Mouse (Mus musculus): ENCODE data around the gene Hax1. TPM values are rescaled to one million over a fixed set of nuclear protein-coding genes. Genes with fewer than 3 reads are reported as not detected.
A peak's percentile ranks its signal among the peaks of the same experiment; 100 is the strongest.

The Hax1 gene
- polyA plus RNA-seq, 1 experiment from 2014 or later = 172 TPM

- H3K9ac ChIP-seq (ENCODE audit: low read length) = no peak overlapping the region
- no peaks in the 10 kb centered on the region for H3K36me3 ChIP-seq (ENCODE audit: control insufficient read depth, insufficient read depth, low read length)
- ATAC-seq (ENCODE audit: insufficient read depth, low FRiP score, low TSS enrichment) (no peak), DNase-seq (ENCODE audit: low spot score) (no peak)
- H3K4me2 ChIP-seq (ENCODE audit: low read depth) = no peak overlapping the region
- H3K4me1 ChIP-seq (ENCODE audit: control insufficient read depth, insufficient read depth, low read length) = peaks cover 21% of the 10 kb centered on the region
- WGBS = 94% methylated on average over 8 of the region's 8 CpGs
- no peak overlapping the region for H3K27ac ChIP-seq (ENCODE audit: low read depth, low read length)
- H3K4me3 ChIP-seq (ENCODE audit: low read depth, low read length) = no peak overlapping the region
- H3K9me3 ChIP-seq (ENCODE audit: control insufficient read depth, low read length) = no peaks in the 10 kb centered on the region
- H3K27me3 ChIP-seq (ENCODE audit: control insufficient read depth, insufficient read depth, low read length) = no peaks in the 10 kb centered on the region
Observed at GRCm38 (mm10) chr3:89965557-89965956, 33.0 kb downstream of the Hax1 start.

- H3K4me2 ChIP-seq (ENCODE audit: low read depth) = peak overlapping the region; percentile 86
- peaks cover 25% of the 10 kb centered on the region for H3K4me1 ChIP-seq (ENCODE audit: control insufficient read depth, insufficient read depth, low read length)
- H3K27ac ChIP-seq (ENCODE audit: low read depth, low read length) = no peak overlapping the region; the same call in 1 of the 2 replicates
- peak overlapping the region; percentile 93 for H3K9ac ChIP-seq (ENCODE audit: low read length)
- H3K27me3 ChIP-seq (ENCODE audit: control insufficient read depth, insufficient read depth, low read length) = no peaks in the 10 kb centered on the region
- no peaks in the 10 kb centered on the region for H3K36me3 ChIP-seq (ENCODE audit: control insufficient read depth, insufficient read depth, low read length)
- DNase-seq (ENCODE audit: low spot score) (peak; percentile 83), ATAC-seq (ENCODE audit: insufficient read depth, low FRiP score, low TSS enrichment) (no peak)
- peak overlapping the region; percentile 97 for H3K4me3 ChIP-seq (ENCODE audit: low read depth, low read length)
- H3K9me3 ChIP-seq (ENCODE audit: control insufficient read depth, low read length) = no peaks in the 10 kb centered on the region
- 38% methylated on average over 22 of the region's 22 CpGs for WGBS
Observed at GRCm38 (mm10) chr3:89963926-89964739, 34.4 kb downstream of the Hax1 start.

- peak within 1 kb of the TSS; percentile 93 for H3K9ac ChIP-seq (ENCODE audit: low read length)
- H3K27me3 ChIP-seq (ENCODE audit: control insufficient read depth, insufficient read depth, low read length) = no peaks in the 10 kb centered on the region
- no peaks in the 10 kb centered on the region for H3K36me3 ChIP-seq (ENCODE audit: control insufficient read depth, insufficient read depth, low read length)
- H3K4me1 ChIP-seq (ENCODE audit: control insufficient read depth, insufficient read depth, low read length) = peaks cover 25% of the 10 kb centered on the region
- H3K27ac ChIP-seq (ENCODE audit: low read depth, low read length) = peak within 1 kb of the TSS; percentile 85
- ATAC-seq (ENCODE audit: insufficient read depth, low FRiP score, low TSS enrichment) (peak; percentile 74), DNase-seq (ENCODE audit: low spot score) (peak; percentile 84)
- H3K9me3 ChIP-seq (ENCODE audit: control insufficient read depth, low read length) = no peaks in the 10 kb centered on the region
- WGBS = under 1% methylated on average over 29 of the region's 35 CpGs
- H3K4me2 ChIP-seq (ENCODE audit: low read depth) = peak within 1 kb of the TSS; percentile 86
- H3K4me3 ChIP-seq (ENCODE audit: low read depth, low read length) = peak within 1 kb of the TSS; percentile 97
Observed at GRCm38 (mm10) chr3:89963221-89963763, 35.3 kb downstream of the Hax1 start, which contains the start of gene Atp8b2. Gene Atp8b2, minus strand, starts transcription at chr3:89963508.

- WGBS = under 1% methylated on average over 21 of the region's 30 CpGs
- peaks cover 25% of the 10 kb centered on the region for H3K4me1 ChIP-seq (ENCODE audit: control insufficient read depth, insufficient read depth, low read length)
- no peak for DNase-seq (ENCODE audit: low spot score)
Observed at GRCm38 (mm10) chr3:89962751-89963220, 35.8 kb downstream of the Hax1 start.

GRCm38 (mm10) chr3:89962059-89962750, 36.4 kb downstream of the Hax1 start:
- WGBS = 7% methylated on average over 14 of the region's 14 CpGs
- H3K4me1 ChIP-seq (ENCODE audit: control insufficient read depth, insufficient read depth, low read length) = peaks cover 25% of the 10 kb centered on the region
- DNase-seq (ENCODE audit: low spot score) (no peak), ATAC-seq (ENCODE audit: insufficient read depth, low FRiP score, low TSS enrichment) (no peak)
- H3K9ac ChIP-seq (ENCODE audit: low read length) = peak overlapping the region; percentile 93
- no peaks in the 10 kb centered on the region for H3K27me3 ChIP-seq (ENCODE audit: control insufficient read depth, insufficient read depth, low read length)
- peaks cover 6% of the 10 kb centered on the region; the same call in 1 of the 2 replicates for H3K36me3 ChIP-seq (ENCODE audit: control insufficient read depth, insufficient read depth, low read length)
- peak overlapping the region; percentile 85 for H3K27ac ChIP-seq (ENCODE audit: low read depth, low read length)
- H3K9me3 ChIP-seq (ENCODE audit: control insufficient read depth, low read length) = no peaks in the 10 kb centered on the region
- H3K4me2 ChIP-seq (ENCODE audit: low read depth) = peak overlapping the region; percentile 86
- peak overlapping the region; percentile 97 for H3K4me3 ChIP-seq (ENCODE audit: low read depth, low read length)

More at GRCm38 (mm10) chr3:89962751-89963220, 35.8 kb downstream of the Hax1 start:
- H3K9me3 ChIP-seq (ENCODE audit: control insufficient read depth, low read length) = no peaks in the 10 kb centered on the region
- H3K9ac ChIP-seq (ENCODE audit: low read length) = peak overlapping the region; percentile 93
- peak; percentile 32 for ATAC-seq (ENCODE audit: insufficient read depth, low FRiP score, low TSS enrichment)
- peaks cover under 1% of the 10 kb centered on the region; the same call in 1 of the 2 replicates for H3K36me3 ChIP-seq (ENCODE audit: control insufficient read depth, insufficient read depth, low read length)
- peak overlapping the region; percentile 85 for H3K27ac ChIP-seq (ENCODE audit: low read depth, low read length)
- H3K27me3 ChIP-seq (ENCODE audit: control insufficient read depth, insufficient read depth, low read length) = no peaks in the 10 kb centered on the region
- peak overlapping the region; percentile 97 for H3K4me3 ChIP-seq (ENCODE audit: low read depth, low read length)
- H3K4me2 ChIP-seq (ENCODE audit: low read depth) = peak overlapping the region; percentile 86

- no peak overlapping the region for H3K27ac ChIP-seq (ENCODE audit: low read depth, low read length)
- no peaks in the 10 kb centered on the region for H3K9me3 ChIP-seq (ENCODE audit: control insufficient read depth, low read length)
- H3K9ac ChIP-seq (ENCODE audit: low read length) = peak overlapping the region; percentile 93; the same call in 1 of the 2 replicates
- H3K4me2 ChIP-seq (ENCODE audit: low read depth) = peak overlapping the region; percentile 93
- no peak for ATAC-seq (ENCODE audit: insufficient read depth, low FRiP score, low TSS enrichment)
- peak overlapping the region; percentile 97 for H3K4me3 ChIP-seq (ENCODE audit: low read depth, low read length)
- 64% methylated on average over 4 of the region's 4 CpGs for WGBS
- peaks cover 7% of the 10 kb centered on the region for H3K36me3 ChIP-seq (ENCODE audit: control insufficient read depth, insufficient read depth, low read length)
- peaks cover 25% of the 10 kb centered on the region for H3K4me1 ChIP-seq (ENCODE audit: control insufficient read depth, insufficient read depth, low read length)
- H3K27me3 ChIP-seq (ENCODE audit: control insufficient read depth, insufficient read depth, low read length) = no peaks in the 10 kb centered on the region
- DNase-seq (ENCODE audit: low spot score) = no peak
Observed at GRCm38 (mm10) chr3:89961436-89961835, 37.1 kb downstream of the Hax1 start.

- no peak overlapping the region for H3K27ac ChIP-seq (ENCODE audit: low read depth, low read length)
- H3K27me3 ChIP-seq (ENCODE audit: control insufficient read depth, insufficient read depth, low read length) = no peaks in the 10 kb centered on the region
- peak overlapping the region; percentile 55 for H3K4me3 ChIP-seq (ENCODE audit: low read depth, low read length)
- peak; percentile 93 for DNase-seq (ENCODE audit: low spot score)
- H3K4me1 ChIP-seq (ENCODE audit: control insufficient read depth, insufficient read depth, low read length) = peaks cover 25% of the 10 kb centered on the region
- no peaks in the 10 kb centered on the region for H3K9me3 ChIP-seq (ENCODE audit: control insufficient read depth, low read length)
- ATAC-seq (ENCODE audit: insufficient read depth, low FRiP score, low TSS enrichment) = peak; percentile 88
- peaks cover 7% of the 10 kb centered on the region for H3K36me3 ChIP-seq (ENCODE audit: control insufficient read depth, insufficient read depth, low read length)
- H3K4me2 ChIP-seq (ENCODE audit: low read depth) = peak overlapping the region; percentile 93
- peak overlapping the region; percentile 64 for H3K9ac ChIP-seq (ENCODE audit: low read length)
- WGBS = under 1% methylated on average over 30 of the region's 30 CpGs
Observed at GRCm38 (mm10) chr3:89960469-89960868, 38.1 kb downstream of the Hax1 start.

GRCm38 (mm10) chr3:89959435-89959834, 39.1 kb downstream of the Hax1 start:
- ATAC-seq (ENCODE audit: insufficient read depth, low FRiP score, low TSS enrichment) (no peak), DNase-seq (ENCODE audit: low spot score) (no peak)
- peaks cover 7% of the 10 kb centered on the region for H3K36me3 ChIP-seq (ENCODE audit: control insufficient read depth, insufficient read depth, low read length)
- 73% methylated on average over 4 of the region's 4 CpGs for WGBS
- H3K9ac ChIP-seq (ENCODE audit: low read length) = no peak overlapping the region
- no peaks in the 10 kb centered on the region for H3K9me3 ChIP-seq (ENCODE audit: control insufficient read depth, low read length)
- peak overlapping the region; percentile 93 for H3K4me2 ChIP-seq (ENCODE audit: low read depth)
- no peak overlapping the region for H3K27ac ChIP-seq (ENCODE audit: low read depth, low read length)
- peaks cover 21% of the 10 kb centered on the region for H3K4me1 ChIP-seq (ENCODE audit: control insufficient read depth, insufficient read depth, low read length)
- H3K4me3 ChIP-seq (ENCODE audit: low read depth, low read length) = peak overlapping the region; percentile 55; the same call in 1 of the 2 replicates
- H3K27me3 ChIP-seq (ENCODE audit: control insufficient read depth, insufficient read depth, low read length) = no peaks in the 10 kb centered on the region

Data from neural tube, embryonic 11.5 days (tissue).